Comparison of ENCODE assay signal across 8 mouse cellular contexts in genomic region chr11:4900437-4900836, GRCm38 (mm10). TPM values are rescaled to one million over a fixed set of nuclear protein-coding genes. Genes with fewer than 3 reads are reported as not detected.
A peak's percentile ranks its signal among the peaks of the same experiment; 100 is the strongest.
DNase-seq lines count a peak whose midpoint lies in the region; ATAC-seq and TF ChIP-seq lines count a peak whose summit lies in the region.

No protein-coding gene starts in this region.

- peaks cover 79% of the 10 kb centered on the region for H3K36me3 ChIP-seq in midbrain, embryonic 10.5 days
- peaks cover 27% of the 10 kb centered on the region for H3K36me3 ChIP-seq in midbrain, embryonic 16.5 days (ENCODE audit: control insufficient read depth, insufficient read depth, low read length)

- no peak overlapping the region for H3K27ac ChIP-seq in midbrain, embryonic 10.5 days (replicated peaks)
- H3K27ac ChIP-seq in midbrain, embryonic 16.5 days (ENCODE audit: low read length), result no peak overlapping the region
- no peak overlapping the region for H3K27ac ChIP-seq in bone marrow macrophage, adult 2 months (ENCODE audit: insufficient read depth, low read depth, low read length)

- no peak overlapping the region for H3K9ac ChIP-seq in midbrain, embryonic 16.5 days (ENCODE audit: low read depth, low read length)

- no peaks in the 10 kb centered on the region for H3K9me3 ChIP-seq in midbrain, embryonic 10.5 days (replicated peaks)
- H3K9me3 ChIP-seq in midbrain, embryonic 16.5 days (replicated peaks; ENCODE audit: control insufficient read depth, low read length, poor library complexity, severe bottlenecking), result no peaks in the 10 kb centered on the region

- 72% methylated on average over 5 of the region's 5 CpGs for WGBS in midbrain, embryonic 10.5 days
- 73% methylated on average over 5 of the region's 5 CpGs for WGBS in midbrain, embryonic 16.5 days

- peak; percentile 61 for TF ChIP-seq CTCF in bone marrow macrophage, adult 2 months (IDR thresholded peaks at IDR 0.05; ENCODE audit: low read depth, low read length)

- peak; percentile 51 for DNase-seq in embryo, embryonic 10 days (ENCODE audit: low spot score)
- no peak for DNase-seq in embryo, embryonic 9.5 days (ENCODE audit: extremely low spot score)
- peak; percentile 16 for DNase-seq in midbrain, embryonic 10.5 days (ENCODE audit: low spot score)
- peak; percentile 38 for DNase-seq in retina, embryonic 14.5 days (ENCODE audit: low spot score)
- DNase-seq in spleen, postnatal 36 days (ENCODE audit: low spot score in 2 of 2), result no peak
- no peak for DNase-seq in cerebellum, adult 9-10 months

- TF ChIP-seq POLR2A in bone marrow macrophage, adult 2 months (IDR thresholded peaks at IDR 0.05; ENCODE audit: borderline replicate concordance, low read depth, low read length), result no peak

- no peaks in the 10 kb centered on the region for H3K27me3 ChIP-seq in midbrain, embryonic 10.5 days (ENCODE audit: low read depth, poor library complexity, severe bottlenecking)
- no peaks in the 10 kb centered on the region for H3K27me3 ChIP-seq in midbrain, embryonic 16.5 days (ENCODE audit: control insufficient read depth, insufficient read depth, low read depth, low read length)

- peaks cover 14% of the 10 kb centered on the region for H3K4me1 ChIP-seq in midbrain, embryonic 10.5 days
- H3K4me1 ChIP-seq in midbrain, embryonic 16.5 days (ENCODE audit: control insufficient read depth, insufficient read depth, low read length), result peaks cover 6% of the 10 kb centered on the region
- peaks cover 4% of the 10 kb centered on the region; the same call in 1 of the 2 replicates for H3K4me1 ChIP-seq in bone marrow macrophage, adult 2 months (ENCODE audit: control insufficient read depth, insufficient read depth, low read length)

- no peak overlapping the region for H3K4me2 ChIP-seq in midbrain, embryonic 16.5 days (ENCODE audit: low read length)

- ATAC-seq in midbrain, embryonic 16.5 days, result no peak

- H3K4me3 ChIP-seq in midbrain, embryonic 10.5 days, result no peak overlapping the region
- no peak overlapping the region for H3K4me3 ChIP-seq in midbrain, embryonic 16.5 days (ENCODE audit: low read depth, low read length)
- H3K4me3 ChIP-seq in bone marrow macrophage, adult 2 months (ENCODE audit: insufficient read depth, low read length), result no peak overlapping the region

RNA-seq across cellular contexts. Expression of gene Thoc5, which starts 5.3 kb away (rescaled TPM):
- polyA plus RNA-seq in midbrain, embryonic 10.5 days (2016; fragmentation: Nextera tagmentation; extraction: Ambion mirVana), result 54.9 and 57.9 TPM in 2 replicates
- polyA plus RNA-seq in midbrain, embryonic 16.5 days (2015; fragmentation: Nextera tagmentation; extraction: Ambion mirVana), result 57.9 and 64.1 TPM in 2 replicates
- polyA plus RNA-seq in bone marrow macrophage, adult 2 months (2012; ENCODE audit: insufficient read depth, insufficient read length, missing spikeins), result 23.0 and 23.3 TPM in 2 replicates

RNA-seq across cellular contexts. Expression of gene Nipsnap1, which starts 26.7 kb away (rescaled TPM):
- 70.8 and 81.2 TPM in 2 replicates for polyA plus RNA-seq in midbrain, embryonic 10.5 days (2016; fragmentation: Nextera tagmentation; extraction: Ambion mirVana)
- 146 and 148 TPM in 2 replicates for polyA plus RNA-seq in midbrain, embryonic 16.5 days (2015; fragmentation: Nextera tagmentation; extraction: Ambion mirVana)
- polyA plus RNA-seq in bone marrow macrophage, adult 2 months (2012; ENCODE audit: insufficient read depth, insufficient read length, missing spikeins), result 7.7 TPM in 2 replicates

RNA-seq across cellular contexts. Expression of gene Nefh, which starts 47.4 kb away (rescaled TPM):
- 0.23 and 0.29 TPM in 2 replicates for polyA plus RNA-seq in midbrain, embryonic 10.5 days (2016; fragmentation: Nextera tagmentation; extraction: Ambion mirVana)
- polyA plus RNA-seq in midbrain, embryonic 16.5 days (2015; fragmentation: Nextera tagmentation; extraction: Ambion mirVana), result 3.7 and 4.3 TPM in 2 replicates
- not detected in 2 replicates for polyA plus RNA-seq in bone marrow macrophage, adult 2 months (2012; ENCODE audit: insufficient read depth, insufficient read length, missing spikeins)

RNA-seq across cellular contexts. Expression of gene Nf2, which starts 51.1 kb away (rescaled TPM):
- polyA plus RNA-seq in midbrain, embryonic 10.5 days (2016; fragmentation: Nextera tagmentation; extraction: Ambion mirVana), result 55.5 and 65.1 TPM in 2 replicates
- polyA plus RNA-seq in midbrain, embryonic 16.5 days (2015; fragmentation: Nextera tagmentation; extraction: Ambion mirVana), result 63.3 and 68.6 TPM in 2 replicates
- 76.7 and 76.8 TPM in 2 replicates for polyA plus RNA-seq in bone marrow macrophage, adult 2 months (2012; ENCODE audit: insufficient read depth, insufficient read length, missing spikeins)

Comparison
In these comparisons a context has a peak if more than half of its experiments do, and no peak if none do; other contexts are left out.
1. DNase-seq: peak in embryo, embryonic 10 days (single experiment), midbrain, embryonic 10.5 days (single experiment) and retina, embryonic 14.5 days (single experiment); none in embryo, embryonic 9.5 days (single experiment), spleen, postnatal 36 days (0 of 2) and cerebellum, adult 9-10 months (single experiment).